Mouse (Mus musculus): ENCODE measurements at regions not wholly inside any gene's neighbourhood (a gene's known extent, or its start where the extent isn't known, plus 50 kb on each side); places are given as distances from the start of the nearest gene placed in this dataset.

- 86% methylated on average over 3 of the region's 3 CpGs for WGBS
These were observed 97.6 kb upstream of the Gnao1 start for GRCm38 (mm10) chr8:93712066-93712706.

GRCm38 (mm10) chr8:93713221-93713620 is 96.5 kb upstream of the Gnao1 start:
- no peaks in the 10 kb centered on the region for H3K36me3 ChIP-seq (ENCODE audit: control insufficient read depth, insufficient read depth, low read length)
- no peak overlapping the region for H3K9ac ChIP-seq (ENCODE audit: low read length)
- 90% methylated on average over 2 of the region's 2 CpGs for WGBS
- H3K27me3 ChIP-seq (ENCODE audit: control insufficient read depth, insufficient read depth, low read length): no peaks in the 10 kb centered on the region
- H3K4me3 ChIP-seq (replicated peaks; ENCODE audit: low read length): no peak overlapping the region
- no peaks in the 10 kb centered on the region for H3K4me1 ChIP-seq (ENCODE audit: control insufficient read depth, insufficient read depth, low read length)
- H3K9me3 ChIP-seq (replicated peaks; ENCODE audit: control insufficient read depth, low read length): no peaks in the 10 kb centered on the region
- H3K4me2 ChIP-seq (ENCODE audit: low read depth, low read length): no peak overlapping the region
- ATAC-seq (ENCODE audit: insufficient read depth, low FRiP score): no peak
- H3K27ac ChIP-seq (ENCODE audit: low read length): no peak overlapping the region

More at GRCm38 (mm10) chr8:93712066-93712706, 97.6 kb upstream of the Gnao1 start:
- no peak for ATAC-seq (ENCODE audit: insufficient read depth, low FRiP score)
- Histone ChIP-seq H3K36me3 (ENCODE audit: control insufficient read depth, insufficient read depth, low read length) (no peaks in the 10 kb centered on the region), H3K4me3 (replicated peaks; ENCODE audit: low read length) (no peak overlapping the region), H3K9me3 (replicated peaks; ENCODE audit: control insufficient read depth, low read length) (no peaks in the 10 kb centered on the region), H3K27me3 (ENCODE audit: control insufficient read depth, insufficient read depth, low read length) (no peaks in the 10 kb centered on the region), H3K4me1 (ENCODE audit: control insufficient read depth, insufficient read depth, low read length) (no peaks in the 10 kb centered on the region), H3K4me2 (ENCODE audit: low read depth, low read length) (no peak overlapping the region), H3K9ac (ENCODE audit: low read length) (no peak overlapping the region), H3K27ac (ENCODE audit: low read length) (no peak overlapping the region)

- Histone ChIP-seq H3K27me3 (ENCODE audit: control insufficient read depth, insufficient read depth, low read length) (no peaks in the 10 kb centered on the region), H3K36me3 (ENCODE audit: control insufficient read depth, insufficient read depth, low read length) (no peaks in the 10 kb centered on the region), H3K4me2 (ENCODE audit: low read depth, low read length) (no peak overlapping the region), H3K9me3 (replicated peaks; ENCODE audit: control insufficient read depth, low read length) (no peaks in the 10 kb centered on the region), H3K4me3 (replicated peaks; ENCODE audit: low read length) (no peak overlapping the region), H3K4me1 (ENCODE audit: control insufficient read depth, insufficient read depth, low read length) (no peaks in the 10 kb centered on the region), H3K9ac (ENCODE audit: low read length) (no peak overlapping the region), H3K27ac (ENCODE audit: low read length) (no peak overlapping the region)
- 64% methylated on average over 15 of the region's 15 CpGs for WGBS
- ATAC-seq (ENCODE audit: insufficient read depth, low FRiP score): no peak
These were observed 84.8 kb upstream of the Gnao1 start for GRCm38 (mm10) chr8:93724896-93725489.

- H3K4me3 ChIP-seq (replicated peaks; ENCODE audit: low read length): no peak overlapping the region
- H3K27me3 ChIP-seq (ENCODE audit: control insufficient read depth, insufficient read depth, low read length): no peaks in the 10 kb centered on the region
- H3K9me3 ChIP-seq (replicated peaks; ENCODE audit: control insufficient read depth, low read length): no peaks in the 10 kb centered on the region
- WGBS: 75% methylated on average over 15 of the region's 15 CpGs
- H3K9ac ChIP-seq (ENCODE audit: low read length): no peak overlapping the region
- H3K4me1 ChIP-seq (ENCODE audit: control insufficient read depth, insufficient read depth, low read length): no peaks in the 10 kb centered on the region
- no peak for ATAC-seq (ENCODE audit: insufficient read depth, low FRiP score)
- H3K4me2 ChIP-seq (ENCODE audit: low read depth, low read length): no peak overlapping the region
- H3K27ac ChIP-seq (ENCODE audit: low read length): no peak overlapping the region
- no peaks in the 10 kb centered on the region for H3K36me3 ChIP-seq (ENCODE audit: control insufficient read depth, insufficient read depth, low read length)
These were observed 80.4 kb upstream of the Gnao1 start for GRCm38 (mm10) chr8:93729124-93729930.

- H3K4me1 ChIP-seq (ENCODE audit: control insufficient read depth, insufficient read depth, low read length): no peaks in the 10 kb centered on the region
- H3K4me2 ChIP-seq (ENCODE audit: low read depth, low read length): no peak overlapping the region
- no peaks in the 10 kb centered on the region for H3K9me3 ChIP-seq (replicated peaks; ENCODE audit: control insufficient read depth, low read length)
- H3K9ac ChIP-seq (ENCODE audit: low read length): no peak overlapping the region
- H3K36me3 ChIP-seq (ENCODE audit: control insufficient read depth, insufficient read depth, low read length): no peaks in the 10 kb centered on the region
- ATAC-seq (ENCODE audit: insufficient read depth, low FRiP score): no peak
- no peak overlapping the region for H3K4me3 ChIP-seq (replicated peaks; ENCODE audit: low read length)
- H3K27ac ChIP-seq (ENCODE audit: low read length): no peak overlapping the region
- no peaks in the 10 kb centered on the region for H3K27me3 ChIP-seq (ENCODE audit: control insufficient read depth, insufficient read depth, low read length)
- WGBS: 74% methylated on average over 14 of the region's 14 CpGs
These were observed 78.7 kb upstream of the Gnao1 start for GRCm38 (mm10) chr8:93730738-93731700.

- H3K27ac ChIP-seq (ENCODE audit: low read length): no peak overlapping the region
- no peaks in the 10 kb centered on the region for H3K9me3 ChIP-seq (replicated peaks; ENCODE audit: control insufficient read depth, low read length)
- WGBS: 59% methylated on average over 4 of the region's 4 CpGs
- H3K36me3 ChIP-seq (ENCODE audit: control insufficient read depth, insufficient read depth, low read length): no peaks in the 10 kb centered on the region
- no peaks in the 10 kb centered on the region for H3K4me1 ChIP-seq (ENCODE audit: control insufficient read depth, insufficient read depth, low read length)
- H3K9ac ChIP-seq (ENCODE audit: low read length): no peak overlapping the region
- no peak overlapping the region for H3K4me3 ChIP-seq (replicated peaks; ENCODE audit: low read length)
- H3K27me3 ChIP-seq (ENCODE audit: control insufficient read depth, insufficient read depth, low read length): no peaks in the 10 kb centered on the region
- H3K4me2 ChIP-seq (ENCODE audit: low read depth, low read length): no peak overlapping the region
- no peak for ATAC-seq (ENCODE audit: insufficient read depth, low FRiP score)
These were observed 74.9 kb upstream of the Gnao1 start for GRCm38 (mm10) chr8:93734818-93735217.

- Histone ChIP-seq H3K27ac (ENCODE audit: low read length) (no peak overlapping the region), H3K9ac (ENCODE audit: low read length) (no peak overlapping the region), H3K27me3 (ENCODE audit: control insufficient read depth, insufficient read depth, low read length) (no peaks in the 10 kb centered on the region), H3K36me3 (ENCODE audit: control insufficient read depth, insufficient read depth, low read length) (no peaks in the 10 kb centered on the region), H3K4me2 (ENCODE audit: low read depth, low read length) (no peak overlapping the region), H3K4me1 (ENCODE audit: control insufficient read depth, insufficient read depth, low read length) (no peaks in the 10 kb centered on the region), H3K4me3 (replicated peaks; ENCODE audit: low read length) (no peak overlapping the region), H3K9me3 (replicated peaks; ENCODE audit: control insufficient read depth, low read length) (no peaks in the 10 kb centered on the region)
- 75% methylated on average over 3 of the region's 3 CpGs for WGBS
- ATAC-seq (ENCODE audit: insufficient read depth, low FRiP score): no peak
These were observed 69.5 kb upstream of the Gnao1 start for GRCm38 (mm10) chr8:93740281-93740680.

GRCm38 (mm10) chr8:93748720-93749119 is 61.0 kb upstream of the Gnao1 start:
- H3K9ac ChIP-seq (ENCODE audit: low read length): no peak overlapping the region
- H3K4me1 ChIP-seq (ENCODE audit: control insufficient read depth, insufficient read depth, low read length): no peaks in the 10 kb centered on the region
- H3K4me3 ChIP-seq (replicated peaks; ENCODE audit: low read length): no peak overlapping the region
- H3K27ac ChIP-seq (ENCODE audit: low read length): no peak overlapping the region
- no peaks in the 10 kb centered on the region for H3K27me3 ChIP-seq (ENCODE audit: control insufficient read depth, insufficient read depth, low read length)
- no peaks in the 10 kb centered on the region for H3K36me3 ChIP-seq (ENCODE audit: control insufficient read depth, insufficient read depth, low read length)
- ATAC-seq (ENCODE audit: insufficient read depth, low FRiP score): no peak
- WGBS: 62% methylated on average over 1 of the region's 1 CpGs
- no peak overlapping the region for H3K4me2 ChIP-seq (ENCODE audit: low read depth, low read length)
- H3K9me3 ChIP-seq (replicated peaks; ENCODE audit: control insufficient read depth, low read length): no peaks in the 10 kb centered on the region

Data from stomach, embryonic 16.5 days (tissue).